Mouse (Mus musculus) adrenal gland, adult 2 months (tissue): ENCODE results near the gene Vtcn1. TPM values are rescaled to one million over a fixed set of nuclear protein-coding genes. Genes with fewer than 3 reads are reported as not detected.
"Not testable (repeated sequence)": the region's sequence is repeated elsewhere in the genome, so short reads cannot be mapped to it uniquely, and the experiment has no call there.

Experiments used
- DNase-seq: peaks from one replicate; pipeline ENCODE4 v3.0.0; 2021
- long read RNA-seq: library from polyadenylated mRNA; stranded (forward); transcript quantifications from one replicate; pipeline ENCODE4 v2.0.0, GENCODE M21; 2021
- polyA plus RNA-seq: library from polyadenylated mRNA; depleted of rRNA; stranded (reverse); fragments of >200 nt; gene quantifications from 2 replicates; pipeline ENCODE4 v1.2.3, GENCODE M21; 2012; rRNA removed
- total RNA-seq, 2 experiments: library from RNA; stranded (reverse); gene quantifications; 2 replicates each; pipeline ENCODE4 v1.2.3; 2021

Gene Vtcn1
- total RNA-seq, result under 1 TPM; 0.12 to 0.35 TPM
- polyA plus RNA-seq, result not detected in 2 replicates
- long read RNA-seq, result 0 reads

DNA sequence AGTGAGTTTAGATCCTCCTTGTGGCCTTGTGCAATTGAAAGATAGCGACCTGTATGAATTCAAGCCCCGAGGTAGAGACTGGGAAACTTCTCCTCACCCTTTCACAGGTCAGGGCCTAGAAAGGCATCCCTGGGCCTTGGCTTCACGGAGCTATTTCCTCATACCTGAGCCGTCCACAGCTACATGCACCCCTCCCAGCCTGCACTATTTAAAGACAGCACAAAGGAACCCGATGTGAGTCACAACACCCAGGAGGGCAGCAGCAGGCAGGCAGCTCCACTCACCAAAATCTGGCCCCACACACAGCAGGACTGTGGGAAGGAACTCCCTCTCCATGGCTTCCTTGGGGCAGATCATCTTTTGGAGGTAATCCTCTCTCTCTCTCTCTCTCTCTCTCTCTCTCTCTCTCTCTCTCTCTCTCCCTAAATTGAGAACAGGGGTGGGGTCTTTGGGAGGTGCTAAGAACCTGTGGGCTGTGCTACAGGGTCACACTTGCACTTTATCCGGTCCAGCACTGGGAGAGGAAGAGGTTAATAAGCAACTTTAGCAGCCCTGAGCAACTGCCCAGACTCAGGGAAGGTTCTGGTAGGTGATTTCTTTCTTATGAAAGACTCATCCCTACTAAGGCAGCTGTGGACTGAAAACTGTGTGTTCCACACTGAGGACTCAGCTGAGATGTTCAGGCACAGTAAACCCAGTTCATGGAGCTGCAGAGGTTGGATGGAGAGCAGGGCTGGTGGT is at the start of gene Vtcn1:
Vtcn1 (plus strand) TSS at position 235 of the 741 bp plus-strand sequence.
- no peak for DNase-seq

- no peak for DNase-seq
These were observed 48.3 kb upstream of the Vtcn1 start for GRCm38 (mm10) chr3:100776967-100777366.

DNA sequence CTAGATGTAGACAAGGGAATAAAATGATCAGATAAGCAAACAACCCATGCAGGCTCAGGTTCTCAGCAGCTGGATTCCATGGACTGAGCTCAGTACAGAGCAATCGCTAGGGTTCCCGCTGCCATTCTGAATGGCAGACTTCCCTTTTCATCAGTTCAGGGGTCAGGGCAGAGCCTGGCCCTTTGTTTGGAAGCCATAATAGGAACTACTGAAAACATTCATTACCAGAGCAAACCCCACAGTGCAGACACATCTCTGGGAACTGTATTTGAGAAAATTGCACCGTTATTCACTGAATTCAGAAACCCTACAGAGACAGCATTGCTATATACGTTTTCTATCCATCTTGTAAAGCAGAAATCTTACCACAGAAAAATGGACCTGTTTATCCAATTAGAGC is 47.7 kb upstream of the Vtcn1 start:
- no peak for DNase-seq

GRCm38 (mm10) chr3:100786076-100786475 is 39.2 kb upstream of the Vtcn1 start:
- DNase-seq, result no peak

GRCm38 (mm10) chr3:100791670-100792069 is 33.6 kb upstream of the Vtcn1 start:
- no peak for DNase-seq

DNA sequence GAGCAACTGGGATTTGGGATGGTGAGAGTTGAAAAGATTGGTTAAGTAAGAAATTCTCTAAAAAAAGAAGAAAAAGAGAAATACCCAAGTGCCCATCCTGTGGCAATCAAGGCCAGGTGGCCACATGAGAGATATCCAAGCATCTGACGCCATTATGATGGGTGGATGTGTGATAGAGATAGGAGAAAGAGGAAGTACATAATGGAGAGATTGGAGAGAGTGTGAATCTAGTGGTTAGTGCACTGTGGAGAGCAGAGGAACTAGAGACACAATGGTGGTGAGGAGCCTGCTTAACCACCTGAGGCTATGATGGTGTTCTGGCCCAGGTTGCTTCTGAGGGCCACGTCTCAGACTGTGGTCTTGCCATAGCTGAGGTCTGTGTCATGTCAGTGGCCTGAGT is 31.9 kb upstream of the Vtcn1 start:
- DNase-seq, result no peak

- DNase-seq, result no peak
These were observed 28.7 kb upstream of the Vtcn1 start for GRCm38 (mm10) chr3:100796571-100796970.

DNA sequence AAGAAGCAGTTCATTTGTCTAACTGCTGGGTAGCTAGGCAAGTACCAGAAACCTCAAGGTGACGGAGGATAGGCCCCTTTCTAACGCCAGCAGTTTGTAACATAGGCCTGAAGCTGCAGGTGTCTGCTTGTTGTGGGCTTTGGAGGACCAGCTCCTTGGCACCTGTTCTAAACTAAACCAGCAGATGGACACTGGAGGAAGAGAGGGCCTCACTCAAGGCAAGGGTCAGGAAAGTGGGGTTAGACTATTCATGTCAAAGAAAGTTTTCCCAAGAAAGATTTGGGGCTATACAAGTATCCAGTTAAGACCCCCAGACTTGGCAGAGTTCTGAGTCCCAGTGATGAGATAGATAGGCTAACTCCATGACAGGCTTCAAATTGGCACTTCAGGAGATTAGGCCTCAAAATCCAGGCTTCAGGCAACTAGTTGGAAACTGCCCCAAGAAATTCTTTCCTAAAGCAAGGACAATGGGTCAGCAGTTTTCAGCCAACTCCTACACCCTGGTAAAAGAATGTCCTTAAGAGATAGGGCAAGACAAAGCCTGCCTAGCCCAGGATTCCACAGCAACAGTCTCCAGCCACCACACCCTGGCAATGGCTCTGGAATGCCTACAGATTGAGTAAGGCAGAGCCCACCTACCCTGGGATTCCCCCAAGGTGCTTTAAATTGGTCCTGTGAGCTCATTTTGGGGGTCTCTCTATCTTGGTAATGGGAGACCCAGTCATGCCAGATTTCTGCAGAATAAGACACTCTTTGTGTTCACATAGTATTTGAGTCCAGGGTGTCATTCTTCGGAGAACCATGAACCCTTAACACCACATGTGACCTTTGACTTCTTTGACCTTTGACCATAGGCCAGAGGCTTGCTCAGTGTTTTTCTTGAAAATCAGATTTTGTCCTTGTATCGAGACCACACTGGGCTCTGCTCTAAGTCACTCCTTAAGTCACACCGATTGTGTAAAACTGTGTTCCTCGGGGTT is 27.8 kb upstream of the Vtcn1 start:
- DNase-seq, result no peak

- DNase-seq, result no peak
These were observed 26.3 kb upstream of the Vtcn1 start for GRCm38 (mm10) chr3:100798872-100799422.

DNA sequence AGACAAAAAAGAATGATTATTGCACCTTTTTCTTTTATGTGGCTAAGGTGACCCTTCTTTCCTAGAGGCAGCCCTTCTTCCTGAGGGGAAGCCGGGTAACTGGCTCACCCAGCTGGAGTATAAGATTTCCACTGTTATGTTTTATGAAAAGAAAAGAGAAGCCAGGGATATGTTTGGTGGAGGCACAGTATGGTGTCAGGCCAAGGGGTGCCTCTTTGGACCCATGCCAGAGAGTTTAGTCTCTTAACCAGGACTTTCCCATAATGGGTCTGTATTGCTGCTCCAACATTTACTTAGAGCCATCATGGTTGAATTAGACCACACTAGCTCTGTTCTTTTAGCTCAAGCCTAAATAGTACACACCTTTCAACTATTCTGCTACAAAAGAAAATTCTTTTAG is 20.3 kb upstream of the Vtcn1 start:
- DNase-seq, result no peak

GRCm38 (mm10) chr3:100805925-100806324 is 19.3 kb upstream of the Vtcn1 start:
- DNase-seq, result peak; percentile 10

- DNase-seq, result peak; percentile 40
These were observed 14.8 kb upstream of the Vtcn1 start for GRCm38 (mm10) chr3:100810461-100810860.

- no peak for DNase-seq
These were observed 13.4 kb upstream of the Vtcn1 start for GRCm38 (mm10) chr3:100811836-100812235.

- not testable (repeated sequence) for DNase-seq
These were observed 9.8 kb upstream of the Vtcn1 start for GRCm38 (mm10) chr3:100815490-100815889.

DNA sequence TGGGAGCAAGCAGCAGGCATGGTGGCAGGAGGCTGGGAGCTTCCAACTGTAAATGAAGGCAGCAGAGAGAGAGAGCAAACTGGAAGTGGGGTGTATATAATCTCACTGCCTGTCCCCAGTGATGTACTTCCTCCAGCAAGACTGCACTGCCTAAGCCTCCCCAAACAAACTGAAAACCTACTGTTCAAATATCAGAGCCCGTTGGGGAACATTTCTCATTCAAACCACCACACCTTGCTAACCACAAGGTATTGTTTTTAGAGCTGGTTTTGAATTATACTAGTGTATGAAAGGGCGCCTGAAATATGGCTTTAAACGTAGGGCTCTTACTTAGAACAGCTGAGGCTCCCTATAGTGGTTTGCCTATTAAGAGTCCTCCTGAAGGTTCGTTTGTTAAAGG is 6.5 kb upstream of the Vtcn1 start:
- DNase-seq, result no peak

- no peak for DNase-seq
These were observed 5.7 kb upstream of the Vtcn1 start for GRCm38 (mm10) chr3:100819571-100819970.

GRCm38 (mm10) chr3:100820852-100821251 is 4.4 kb upstream of the Vtcn1 start:
- no peak for DNase-seq

- no peak for DNase-seq
These were observed 4.0 kb upstream of the Vtcn1 start for GRCm38 (mm10) chr3:100821276-100821675.

DNA sequence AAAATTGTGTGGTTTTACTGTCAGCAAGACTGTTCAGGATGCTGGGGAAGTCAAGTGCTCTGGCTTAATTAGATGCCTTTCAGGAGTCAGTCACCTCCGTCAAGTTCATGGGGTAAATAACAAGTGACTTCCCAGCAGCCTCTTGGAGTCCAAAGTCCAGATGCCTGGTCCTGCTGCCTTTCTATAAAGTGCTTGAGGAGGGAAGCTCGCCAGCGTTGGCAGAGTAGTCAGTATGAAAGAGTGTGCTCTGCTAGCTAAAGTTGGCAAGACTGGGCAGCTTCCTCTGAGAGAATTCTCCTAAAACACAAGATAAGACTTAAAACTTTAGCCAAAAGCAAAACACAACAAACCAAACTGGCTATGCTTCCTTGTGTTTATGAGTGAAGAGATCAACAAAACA is 18.5 kb downstream of the Vtcn1 start:
- no peak for DNase-seq

- DNase-seq, result no peak
These were observed 19.1 kb downstream of the Vtcn1 start for GRCm38 (mm10) chr3:100844366-100844765.

DNA sequence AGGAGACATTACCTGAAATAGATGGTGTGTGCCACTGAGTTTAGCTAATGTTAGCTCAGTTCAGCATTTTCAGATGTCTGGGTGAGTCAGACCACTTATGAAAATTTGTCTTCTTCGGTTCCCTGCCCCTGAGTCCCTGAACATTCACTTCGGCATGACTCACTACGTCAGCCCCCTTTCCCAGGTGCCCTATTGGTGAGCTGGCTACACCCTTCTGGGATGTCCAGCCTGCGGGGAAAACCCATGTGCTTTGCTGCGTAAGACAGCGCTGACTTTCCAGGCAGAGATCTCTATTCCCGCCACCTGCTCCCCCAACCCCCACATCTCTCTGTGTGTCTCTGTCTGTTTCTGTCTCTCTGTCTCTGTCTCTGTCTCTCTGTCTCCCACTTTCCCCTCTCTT is 23.1 kb downstream of the Vtcn1 start:
- DNase-seq, result peak; percentile 4

DNA sequence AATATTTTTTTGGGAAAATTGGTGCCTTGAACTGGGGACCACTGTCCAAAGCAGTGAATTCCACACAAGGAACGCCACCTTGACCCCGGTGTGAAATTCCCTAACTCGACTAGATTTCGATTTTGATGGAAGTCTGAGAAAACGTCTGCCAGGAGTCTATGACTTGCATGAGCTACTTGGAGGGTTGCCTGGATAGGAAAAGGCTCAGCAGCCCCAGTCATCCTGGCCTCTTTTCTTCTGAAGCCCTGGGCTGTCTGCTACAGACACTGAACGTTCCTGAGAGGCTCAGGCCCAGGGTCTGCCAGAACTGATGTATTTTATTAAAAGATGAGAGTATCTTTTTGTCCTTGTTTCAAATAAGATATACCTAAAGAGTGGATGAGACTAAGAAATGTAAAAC is 25.2 kb downstream of the Vtcn1 start:
- no peak for DNase-seq
